Mouse (Mus musculus): ENCODE measurements around the gene Hand1.

Gene Hand1

GRCm38 (mm10) chr11:57809017-57809731 lies 23.4 kb downstream of the Hand1 start:
- in situ Hi-C loops (cut with MseI, MboI), result loop anchor here in 1 of 2 experiments (25.0 kb wide), 1 partner anchor 278 kb away; the partner anchor contains the start of gene Gm12248

GRCm38 (mm10) chr11:57805047-57805446 lies 27.6 kb downstream of the Hand1 start:
- in situ Hi-C loops (cut with MseI, MboI), result loop anchor here in 1 of 2 experiments (25.0 kb wide), 1 partner anchor 282 kb away; the partner anchor contains the start of gene Gm12248

GRCm38 (mm10) chr11:57802511-57802870 lies 30.1 kb downstream of the Hand1 start:
- in situ Hi-C loops (cut with MseI, MboI), result loop anchor here in 1 of 2 experiments (25.0 kb wide), 1 partner anchor 285 kb away; the partner anchor contains the start of gene Gm12248

GRCm38 (mm10) chr11:57801766-57802510 lies 30.7 kb downstream of the Hand1 start:
- in situ Hi-C loops (cut with MseI, MboI), result loop anchor here in 1 of 2 experiments (25.0 kb wide), 1 partner anchor 285 kb away; the partner anchor contains the start of gene Gm12248

DNA sequence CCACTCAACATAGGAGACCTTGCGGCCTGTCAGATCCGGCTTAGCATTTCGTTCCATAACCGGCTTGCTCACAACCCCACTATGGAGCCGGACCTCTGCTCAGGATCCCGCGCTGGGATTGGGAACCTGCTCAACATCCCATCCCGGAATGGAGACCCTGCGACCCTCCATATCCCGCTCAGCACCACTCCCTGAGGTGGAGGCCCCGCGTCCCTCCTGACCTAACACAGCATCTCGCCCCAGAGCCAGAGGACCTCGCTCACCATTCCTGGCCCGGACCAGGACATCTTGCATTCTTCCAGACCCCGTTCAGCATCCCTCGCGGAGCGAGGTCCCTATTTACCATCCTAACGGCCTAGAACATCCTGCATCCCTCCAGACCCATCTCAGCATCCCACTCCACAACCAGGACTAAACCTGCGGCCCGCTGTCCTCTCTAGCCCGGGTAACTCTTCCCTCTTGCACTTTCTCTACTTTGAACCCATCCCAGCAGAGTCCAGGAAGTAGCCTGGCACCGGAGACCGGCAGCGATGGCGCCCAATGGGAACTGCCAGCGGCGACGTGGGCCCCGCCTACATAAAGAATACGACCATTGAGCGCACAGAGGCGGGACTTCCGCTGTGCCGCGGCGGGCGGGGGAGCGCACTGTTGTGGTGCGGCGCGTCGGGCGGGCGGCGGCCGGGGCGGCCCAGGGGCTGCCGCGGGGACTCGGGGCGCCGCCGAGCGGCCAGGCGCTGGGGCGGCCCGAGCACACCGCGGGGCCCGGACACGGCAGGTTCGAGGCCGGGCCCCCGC lies 31.4 kb downstream of the Hand1 start, which contains the start of gene Sap30l:
Gene Sap30l, plus strand, starts transcription at position 667 of the 795 bp plus-strand sequence.
- in situ Hi-C loops (cut with MseI, MboI), result loop anchor here in 1 of 2 experiments (25.0 kb wide), 1 partner anchor 286 kb away; the partner anchor contains the start of gene Gm12248

GRCm38 (mm10) chr11:57800266-57800951 lies 32.2 kb downstream of the Hand1 start:
- in situ Hi-C loops (cut with MseI, MboI), result loop anchor here in 1 of 2 experiments (25.0 kb wide), 1 partner anchor 287 kb away; the partner anchor contains the start of gene Gm12248

GRCm38 (mm10) chr11:57799456-57799855 lies 33.2 kb downstream of the Hand1 start:
- in situ Hi-C loops (cut with MseI, MboI), result no loop called here

GRCm38 (mm10) chr11:57797828-57798227 lies 34.8 kb downstream of the Hand1 start:
- in situ Hi-C loops (cut with MseI, MboI), result no loop called here

DNA sequence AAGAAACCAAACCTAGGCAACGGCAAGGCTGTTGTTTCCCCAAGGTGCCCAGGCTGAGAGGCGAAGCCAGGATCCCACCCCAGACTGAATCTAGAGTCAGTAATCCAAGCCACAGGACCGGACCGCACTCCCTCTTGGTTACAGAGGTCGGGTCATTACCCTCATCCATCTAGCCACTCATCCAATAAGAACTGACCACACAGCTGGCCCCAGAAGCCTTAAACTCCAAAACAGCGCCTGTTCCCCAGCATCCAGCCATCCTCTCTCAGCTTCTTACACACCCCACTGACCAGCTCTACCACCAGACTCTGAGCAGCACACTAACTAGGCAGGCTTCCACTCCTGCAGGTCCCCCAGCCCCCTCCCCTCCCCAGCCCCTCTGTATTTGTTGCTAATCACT lies 37.5 kb downstream of the Hand1 start:
- in situ Hi-C loops (cut with MseI, MboI), result no loop called here

GRCm38 (mm10) chr11:57790866-57791535 lies 41.6 kb downstream of the Hand1 start:
- in situ Hi-C loops (cut with MseI, MboI), result no loop called here

DNA sequence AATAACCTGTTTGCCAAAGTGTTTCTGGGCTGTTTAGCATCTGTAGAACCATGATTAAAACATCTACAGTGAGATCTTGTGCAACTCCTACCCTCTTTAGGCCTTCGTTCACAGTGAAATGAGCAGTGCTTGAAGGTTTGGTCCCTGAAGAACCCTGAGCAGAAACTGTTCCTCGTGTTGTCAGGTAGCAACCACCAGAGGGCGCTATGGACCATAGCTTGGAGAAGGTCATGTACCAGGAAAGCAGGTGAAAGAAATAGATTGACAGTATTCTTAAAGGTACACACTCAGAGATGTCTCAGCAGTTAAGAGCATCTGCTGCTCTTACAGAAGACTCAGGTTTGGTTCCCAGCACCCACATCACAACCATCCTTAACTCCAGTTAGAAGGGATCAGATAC lies 44.7 kb downstream of the Hand1 start:
- in situ Hi-C loops (cut with MseI, MboI), result no loop called here

DNA sequence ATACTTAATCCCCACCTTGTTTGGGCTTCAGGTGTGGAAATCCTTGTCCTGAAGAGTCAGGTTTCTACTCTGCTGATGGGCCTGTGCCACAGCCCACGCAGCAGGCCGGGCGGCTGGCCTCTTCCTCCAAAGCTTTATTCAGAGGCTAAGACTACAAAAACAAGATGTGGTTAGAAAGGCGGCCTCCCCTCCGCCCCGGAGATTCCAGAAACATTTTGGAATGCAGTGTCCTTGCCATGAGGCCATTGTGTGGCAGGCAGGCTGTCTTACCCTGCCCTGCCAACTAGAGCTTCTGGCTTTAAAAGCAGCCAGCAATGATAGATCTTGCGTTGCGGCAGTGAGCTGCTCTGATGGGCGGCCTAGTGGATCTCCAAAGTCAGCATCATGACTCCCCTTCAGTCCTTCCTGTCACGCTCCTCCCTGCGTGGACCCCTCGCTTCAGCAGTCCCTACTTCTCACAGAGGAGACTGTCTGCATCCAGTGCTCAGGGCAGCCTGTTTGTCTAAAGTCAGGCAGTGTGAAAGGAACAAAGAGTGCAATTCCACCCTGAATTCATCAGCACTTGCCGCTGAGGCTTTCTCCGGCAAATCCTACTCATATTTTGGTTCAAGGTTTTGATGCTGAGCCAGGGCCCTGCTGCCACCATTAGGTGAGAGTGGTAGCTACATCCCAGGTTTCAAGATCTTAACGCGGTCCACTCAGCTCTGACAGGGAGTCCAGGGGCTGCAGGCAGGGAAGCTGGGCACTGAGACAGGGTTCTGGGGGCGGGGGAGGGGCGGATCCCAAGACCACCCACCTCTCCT lies 45.8 kb downstream of the Hand1 start:
- in situ Hi-C loops (cut with MseI, MboI), result no loop called here

DNA sequence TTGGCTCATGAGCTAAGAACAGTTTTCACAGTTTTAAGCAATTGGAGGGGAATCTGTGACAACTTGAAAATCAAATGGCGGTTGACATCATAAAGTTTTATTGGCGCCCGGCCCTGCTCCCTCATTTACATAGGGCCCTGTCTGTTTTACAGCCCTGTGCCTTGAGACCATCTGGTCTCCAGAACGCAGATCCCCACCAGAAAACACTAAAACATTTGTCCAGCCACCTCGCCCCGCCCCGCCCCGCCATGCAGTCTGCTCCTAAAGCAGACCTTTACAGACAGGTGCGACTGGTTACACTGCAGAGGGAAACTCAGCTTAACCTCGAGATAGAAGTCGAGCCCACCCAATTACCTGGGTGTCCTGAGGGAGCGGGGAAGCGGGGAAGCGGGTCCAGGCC lies 52.8 kb downstream of the Hand1 start:
- in situ Hi-C loops (cut with MseI, MboI), result loop anchor here (5.0 kb wide), 2 partner anchors 228 to 233 kb away; no protein-coding TSS in a partner anchor
